In the genomic region with DNA sequence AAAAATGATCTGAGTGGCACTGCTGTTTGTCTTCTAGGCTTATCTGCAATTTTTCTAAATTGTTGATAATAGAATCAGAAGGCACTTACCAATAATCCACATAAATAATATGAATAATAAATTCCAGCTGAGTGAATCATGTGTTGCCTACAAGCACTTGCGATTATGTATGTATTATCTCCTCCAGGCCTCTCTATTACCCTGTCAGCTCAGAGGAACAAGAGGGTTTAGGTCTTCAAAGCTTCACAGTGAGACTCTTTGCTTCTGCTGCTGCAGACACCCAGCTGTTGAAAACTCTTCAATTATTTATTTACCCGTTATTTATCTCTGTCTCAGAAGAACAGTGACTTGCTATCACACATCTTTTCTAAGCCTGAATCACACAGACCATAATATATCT, we compare ENCODE assay signal across 16 mouse cellular contexts.
"Had no signal": no experiment of that assay in that cellular context is flagged by ENCODE, and none has a peak within 500 bp of the region (broad histone marks: within the 10 kb centered on the region; RNA-seq: fewer than 3 reads in every experiment).

No protein-coding gene starts in this region.

- H3K36me3 ChIP-seq: intestine, embryonic 15.5 days; liver, embryonic 13.5 days; neural tube, embryonic 12.5 days; neural tube, embryonic 15.5 days had no signal

- H3K27me3 ChIP-seq: intestine, embryonic 15.5 days; liver, embryonic 13.5 days; neural tube, embryonic 12.5 days; neural tube, embryonic 15.5 days had no signal

- DNase-seq: kidney, adult 18-20 months; kidney, adult 9 months; kidney, postnatal 14 days; kidney, postnatal 4 days; layer of hippocampus, postnatal 36 days; liver, embryonic 13.5 days; lung, adult 2 months; lung, postnatal 14 days; thymus, adult 18-20 months; thymus, postnatal 36 days had no signal

- H3K4me3 ChIP-seq: intestine, embryonic 15.5 days; layer of hippocampus, adult 2 months; left cerebral cortex, adult 2 months; liver, embryonic 13.5 days; neural tube, embryonic 12.5 days; neural tube, embryonic 15.5 days had no signal

- H3K27ac ChIP-seq: intestine, embryonic 15.5 days; layer of hippocampus, adult 2 months; left cerebral cortex, adult 2 months; liver, embryonic 13.5 days; macrophage; neural tube, embryonic 12.5 days; neural tube, embryonic 15.5 days had no signal

- H3K4me1 ChIP-seq: intestine, embryonic 15.5 days; liver, embryonic 13.5 days; neural tube, embryonic 12.5 days; neural tube, embryonic 15.5 days had no signal

- H3K4me2 ChIP-seq: intestine, embryonic 15.5 days; liver, embryonic 13.5 days; neural tube, embryonic 12.5 days; neural tube, embryonic 15.5 days had no signal

- H3K9me3 ChIP-seq: intestine, embryonic 15.5 days; liver, embryonic 13.5 days; neural tube, embryonic 12.5 days; neural tube, embryonic 15.5 days had no signal

- ATAC-seq: intestine, embryonic 15.5 days had no signal

- H3K9ac ChIP-seq: intestine, embryonic 15.5 days; liver, embryonic 13.5 days; neural tube, embryonic 12.5 days; neural tube, embryonic 15.5 days had no signal
